Mouse (Mus musculus) embryonic facial prominence, embryonic 13.5 days (tissue): Measurements from ENCODE around the gene Syt7. TPM values are rescaled to one million over a fixed set of nuclear protein-coding genes. Genes with fewer than 3 reads are reported as not detected.

Experiments
- ATAC-seq: fragments of 200-750 bp; cut with Nextera tagmentation; 2 replicates; pipeline ENCODE4 v1.8.0; 2017; ENCODE audit warnings: low read depth; ENCODE audit not compliant: insufficient number of reproducible peaks, insufficient read depth, low FRiP score, low TSS enrichment
- H3K27ac ChIP-seq: fragments of 300-500 bp; sonication (generic); 2 replicates; pipeline ENCODE4 v1.5.1; 2015; ENCODE audit warnings: moderate library complexity, mild to moderate bottlenecking, inconsistent platforms
- H3K27me3 ChIP-seq: fragments of 300-500 bp; sonication (generic); 2 replicates; pipeline ENCODE4 v1.6.1; 2015; ENCODE audit warnings: mild to moderate bottlenecking, inconsistent platforms
- H3K36me3 ChIP-seq: fragments of 300-500 bp; sonication (generic); 2 replicates; pipeline ENCODE4 v1.6.1; 2015; ENCODE audit warnings: mild to moderate bottlenecking, inconsistent platforms
- H3K4me1 ChIP-seq: fragments of 300-500 bp; sonication (generic); 2 replicates; pipeline ENCODE4 v1.6.1; 2015; ENCODE audit warnings: inconsistent platforms
- H3K4me2 ChIP-seq: fragments of 300-500 bp; sonication (generic); 2 replicates; pipeline ENCODE4 v1.6.1; 2015; ENCODE audit warnings: moderate library complexity, mild to moderate bottlenecking, inconsistent platforms
- H3K4me3 ChIP-seq: fragments of 300-500 bp; sonication (generic); 2 replicates; pipeline ENCODE4 v1.5.1; 2015; ENCODE audit warnings: mild to moderate bottlenecking, inconsistent platforms
- H3K9ac ChIP-seq: fragments of 300-500 bp; sonication (generic); 2 replicates; pipeline ENCODE4 v1.6.1; 2015; ENCODE audit warnings: mild to moderate bottlenecking, inconsistent platforms
- H3K9me3 ChIP-seq: fragments of 300-500 bp; sonication (generic); 2 replicates; pipeline ENCODE4 v1.6.1; 2016; ENCODE audit warnings: inconsistent platforms
- WGBS: fragments of 180-500 bp; shearing (Covaris S2); methylation state at CpG from one replicate; pipeline ENCODE4 v1.1.7; 2015; ENCODE audit warnings: mixed read lengths; 5-methylcytosine and 5-hydroxymethylcytosine counted together
- polyA plus RNA-seq: library from polyadenylated mRNA; unstranded; fragments of >200 nt; fragmentation: Nextera tagmentation; extraction: Ambion mirVana; gene quantifications from 2 replicates; pipeline ENCODE4 v1.2.1, GENCODE M21; 2015

The Syt7 gene
- polyA plus RNA-seq, 1 experiment from 2014 or later, result 0.46 TPM

DNA sequence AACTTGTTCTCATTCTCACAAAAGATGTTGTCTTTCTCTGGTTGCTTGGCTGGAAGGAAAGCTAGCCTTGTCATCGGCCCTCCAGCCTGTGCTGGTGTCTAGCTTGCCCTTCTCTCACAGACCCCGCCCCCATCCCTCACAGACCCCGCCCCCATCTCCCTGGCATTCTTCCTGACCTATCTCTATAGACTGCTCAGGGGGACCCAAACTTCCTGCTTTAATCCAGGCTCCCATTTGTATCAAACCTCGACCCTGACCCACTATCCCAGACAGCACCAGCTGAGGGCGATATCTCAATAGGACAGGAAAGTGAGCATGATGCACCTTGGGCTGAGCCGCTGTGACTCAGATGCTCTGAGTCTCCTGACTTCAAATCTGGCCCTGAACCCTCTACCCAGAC lies 84.9 kb downstream of the Syt7 start:
- Histone ChIP-seq H3K36me3 (no peaks in the 10 kb centered on the region), H3K27ac (no peak overlapping the region), H3K4me1 (no peaks in the 10 kb centered on the region), H3K27me3 (peaks cover 6% of the 10 kb centered on the region; the same call in 1 of the 2 replicates), H3K4me2 (no peak overlapping the region), H3K4me3 (no peak overlapping the region), H3K9me3 (no peaks in the 10 kb centered on the region), H3K9ac (no peak overlapping the region)
- ATAC-seq, result no peak
- WGBS, result 21% methylated on average over 6 of the region's 6 CpGs

DNA sequence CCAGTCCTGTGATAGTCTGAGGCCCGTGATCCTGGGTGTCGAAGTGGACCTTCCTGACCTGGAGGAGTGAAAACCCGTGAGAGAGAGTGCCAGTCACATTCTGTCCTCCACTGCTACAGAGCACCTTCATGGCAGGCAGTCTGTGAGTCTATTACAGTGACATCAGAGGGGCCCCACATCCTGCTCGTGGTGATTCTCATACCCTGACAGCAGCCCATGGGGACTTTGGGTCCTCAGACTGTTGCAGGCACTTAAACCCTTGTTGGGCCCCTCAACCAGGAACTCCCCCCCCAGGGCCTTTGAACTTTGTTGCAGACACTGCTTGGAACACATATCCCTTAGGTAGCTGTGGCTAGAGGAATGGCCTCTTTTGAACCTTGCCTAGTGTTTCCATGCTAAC lies 90.7 kb downstream of the Syt7 start:
- H3K27me3 ChIP-seq, result no peaks in the 10 kb centered on the region
- H3K4me2 ChIP-seq, result no peak overlapping the region
- no peaks in the 10 kb centered on the region for H3K4me1 ChIP-seq
- H3K9me3 ChIP-seq, result no peaks in the 10 kb centered on the region
- no peak for ATAC-seq
- H3K9ac ChIP-seq, result no peak overlapping the region
- H3K36me3 ChIP-seq, result no peaks in the 10 kb centered on the region
- H3K27ac ChIP-seq, result no peak overlapping the region
- no peak overlapping the region for H3K4me3 ChIP-seq
- WGBS, result 55% methylated on average over 4 of the region's 4 CpGs

DNA sequence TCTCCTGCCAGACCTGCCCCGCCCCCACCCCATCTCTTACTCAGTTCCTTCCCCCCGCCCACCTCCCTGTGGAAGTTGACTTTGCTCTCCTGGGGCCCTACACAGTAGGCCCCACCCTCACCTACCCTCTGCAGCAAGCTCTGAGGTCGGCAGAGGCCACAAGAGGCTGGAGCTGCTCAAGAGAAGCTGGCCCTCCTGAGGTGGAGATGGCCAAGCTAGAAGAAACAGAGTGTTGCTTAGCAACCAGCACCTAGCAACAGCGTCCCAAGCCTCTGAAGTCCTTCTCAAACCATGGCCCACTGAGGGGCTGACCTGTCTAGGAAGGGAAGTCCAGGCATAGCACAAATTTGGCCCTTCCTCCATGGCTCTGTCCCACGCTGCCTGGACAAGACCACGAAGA lies 93.8 kb downstream of the Syt7 start, which contains the start of gene Ppp1r32:
Ppp1r32 (minus strand) TSS at position 226 of the 400 bp plus-strand sequence.
- H3K9me3 ChIP-seq, result no peaks in the 10 kb centered on the region
- H3K4me2 ChIP-seq, result no peak within 1 kb of the TSS
- H3K9ac ChIP-seq, result no peak within 1 kb of the TSS
- H3K27ac ChIP-seq, result no peak within 1 kb of the TSS
- H3K4me3 ChIP-seq, result no peak within 1 kb of the TSS
- 0 out of 2 replicates have a peak, but pooled peaks cover 2% of the 10 kb centered on the region for H3K27me3 ChIP-seq
- H3K4me1 ChIP-seq, result peaks cover 3% of the 10 kb centered on the region; the same call in 1 of the 2 replicates
- no peak for ATAC-seq
- H3K36me3 ChIP-seq, result no peaks in the 10 kb centered on the region
- 34% methylated on average over 6 of the region's 6 CpGs for WGBS

DNA sequence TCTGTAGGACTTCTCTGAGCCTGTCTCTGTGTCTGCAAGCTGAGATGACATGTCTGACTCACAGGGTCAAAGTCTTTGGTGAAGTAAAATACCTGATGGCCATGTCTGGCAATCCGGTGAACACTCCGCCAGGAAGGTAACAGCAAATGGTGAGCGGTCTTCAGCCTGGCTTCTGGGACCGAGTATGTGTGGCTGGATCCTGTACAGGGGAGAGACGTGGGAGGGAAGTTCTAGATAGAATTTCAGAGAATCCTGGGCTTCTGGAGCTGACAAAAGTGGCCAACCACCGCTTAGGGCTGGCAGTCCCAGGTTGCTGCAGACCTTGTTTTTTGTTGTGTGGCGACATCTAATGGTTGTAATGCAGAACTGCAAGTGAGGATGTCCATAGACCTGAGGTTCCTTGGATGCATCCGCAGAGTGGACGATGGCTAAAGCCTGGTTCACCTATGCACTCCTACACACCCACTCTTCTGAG lies 97.4 kb downstream of the Syt7 start:
- H3K4me1 ChIP-seq, result peaks cover 3% of the 10 kb centered on the region; the same call in 1 of the 2 replicates
- H3K4me3 ChIP-seq, result no peak overlapping the region
- H3K4me2 ChIP-seq, result no peak overlapping the region
- no peak overlapping the region for H3K27ac ChIP-seq
- H3K36me3 ChIP-seq, result no peaks in the 10 kb centered on the region
- 0 out of 2 replicates have a peak overlapping the region, but pooled peaks have one; percentile 21 for H3K9ac ChIP-seq
- H3K9me3 ChIP-seq, result no peaks in the 10 kb centered on the region
- 20% methylated on average over 9 of the region's 9 CpGs for WGBS
- 0 out of 2 replicates have a peak, but pooled peaks cover 2% of the 10 kb centered on the region for H3K27me3 ChIP-seq
- ATAC-seq, result peak; percentile 44

DNA sequence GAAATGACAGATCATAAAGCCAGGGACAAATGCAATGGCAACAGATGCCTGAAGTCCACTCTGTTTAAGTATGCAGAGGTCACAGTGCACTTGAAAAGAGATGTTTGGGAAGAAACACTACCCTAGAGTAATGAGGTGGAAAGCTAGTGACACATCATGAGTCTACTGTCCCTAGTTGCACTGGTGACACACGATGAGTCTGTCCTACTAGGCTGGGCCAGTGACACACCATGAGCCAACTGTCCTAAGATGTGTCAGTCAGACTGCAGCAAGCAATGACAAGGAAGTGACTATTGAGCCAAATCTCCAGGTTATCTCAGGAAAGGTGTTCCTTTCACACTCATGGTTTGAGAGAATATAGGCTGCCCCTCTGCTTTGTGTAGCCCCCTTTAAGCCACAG lies 106.8 kb downstream of the Syt7 start:
- WGBS, result 89% methylated on average over 1 of the region's 1 CpGs
- Histone ChIP-seq H3K27ac (no peak overlapping the region), H3K9me3 (no peaks in the 10 kb centered on the region), H3K4me2 (no peak overlapping the region), H3K36me3 (peaks cover 23% of the 10 kb centered on the region), H3K4me1 (peaks cover 3% of the 10 kb centered on the region; the same call in 1 of the 2 replicates), H3K4me3 (no peak overlapping the region), H3K9ac (no peak overlapping the region), H3K27me3 (no peaks in the 10 kb centered on the region)
- no peak for ATAC-seq

DNA sequence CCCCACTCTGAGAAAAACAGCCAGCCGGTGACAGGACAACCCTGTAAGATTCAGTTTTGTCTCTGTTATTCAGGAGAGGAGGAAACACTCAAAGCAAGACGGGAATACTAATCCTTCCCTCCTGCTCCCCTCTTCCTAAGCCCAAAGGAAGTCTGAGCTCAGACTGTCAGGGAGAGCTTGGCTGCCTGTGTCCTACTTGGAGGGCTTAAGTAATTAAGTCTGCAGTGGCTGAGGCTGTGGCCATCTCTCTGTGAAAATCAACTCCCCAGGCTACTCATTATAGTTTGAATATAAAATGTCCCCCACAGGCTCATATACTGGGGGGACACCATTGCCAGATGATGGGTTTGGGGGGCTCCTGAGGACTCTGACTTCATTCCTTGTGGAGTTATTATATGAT lies 108.1 kb downstream of the Syt7 start:
- no peak overlapping the region for H3K27ac ChIP-seq
- H3K4me3 ChIP-seq, result no peak overlapping the region
- no peak overlapping the region for H3K9ac ChIP-seq
- peaks cover 36% of the 10 kb centered on the region for H3K36me3 ChIP-seq
- ATAC-seq, result no peak
- H3K4me1 ChIP-seq, result peaks cover 3% of the 10 kb centered on the region; the same call in 1 of the 2 replicates
- WGBS, result 52% methylated on average over 2 of the region's 2 CpGs
- H3K4me2 ChIP-seq, result no peak overlapping the region
- no peaks in the 10 kb centered on the region for H3K27me3 ChIP-seq
- no peaks in the 10 kb centered on the region for H3K9me3 ChIP-seq

DNA sequence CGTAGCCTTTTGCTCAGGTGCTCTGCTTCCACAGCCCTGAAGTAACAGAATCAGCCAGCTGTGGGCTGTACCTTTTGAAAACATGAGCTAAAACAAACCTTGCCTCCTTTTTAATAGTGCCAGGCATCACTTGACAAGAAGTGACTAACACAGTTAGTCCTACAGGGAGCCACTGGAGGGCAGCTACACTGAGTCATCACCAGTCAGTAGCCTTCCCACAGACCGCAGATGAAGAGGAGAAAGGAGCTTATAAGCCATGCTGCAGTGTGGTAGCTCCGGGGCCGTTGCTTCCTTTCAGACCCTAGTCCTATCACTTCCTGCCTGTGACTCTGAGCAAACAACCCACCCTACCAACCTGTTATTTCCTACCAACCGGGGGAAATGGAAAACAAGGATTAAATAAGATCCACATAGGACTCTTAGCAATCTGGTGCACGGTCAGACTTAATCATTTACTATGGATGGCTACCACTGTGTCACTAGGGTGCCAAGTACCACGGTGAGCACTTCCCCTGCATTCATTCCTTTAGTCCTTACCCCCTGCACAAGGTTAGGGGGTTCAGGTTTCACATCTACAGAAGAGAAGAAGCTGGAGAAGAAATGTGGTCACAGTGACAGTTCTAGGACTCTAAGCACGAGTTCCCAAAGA lies 108.7 kb downstream of the Syt7 start:
- no peak overlapping the region for H3K4me2 ChIP-seq
- no peak overlapping the region for H3K27ac ChIP-seq
- H3K36me3 ChIP-seq, result peaks cover 42% of the 10 kb centered on the region
- peaks cover 3% of the 10 kb centered on the region; the same call in 1 of the 2 replicates for H3K4me1 ChIP-seq
- ATAC-seq, result no peak
- no peak overlapping the region for H3K4me3 ChIP-seq
- no peaks in the 10 kb centered on the region for H3K9me3 ChIP-seq
- no peaks in the 10 kb centered on the region for H3K27me3 ChIP-seq
- no peak overlapping the region for H3K9ac ChIP-seq
- 45% methylated on average over 8 of the region's 8 CpGs for WGBS

DNA sequence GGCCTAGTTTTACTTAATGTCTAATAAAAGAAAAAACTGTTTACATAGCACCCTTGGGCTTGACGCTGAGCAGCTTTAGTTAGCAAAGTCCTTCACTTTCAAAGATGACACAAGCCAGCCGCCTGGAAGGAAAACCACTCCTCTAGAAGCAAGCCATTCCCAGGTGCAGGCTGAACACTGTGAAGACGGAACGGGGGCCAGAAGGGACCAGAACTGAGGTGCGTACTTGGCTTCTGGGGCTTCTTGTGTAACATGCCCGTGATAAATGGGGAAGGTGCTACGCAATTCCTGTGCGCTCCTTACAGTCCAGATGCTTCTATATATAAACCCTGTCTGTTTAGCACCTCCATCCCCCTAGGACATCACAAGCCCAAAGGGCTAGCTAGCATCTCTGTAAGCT lies 111.7 kb downstream of the Syt7 start:
- no peak overlapping the region for H3K27ac ChIP-seq
- H3K4me2 ChIP-seq, result no peak overlapping the region
- no peak for ATAC-seq
- WGBS, result 91% methylated on average over 8 of the region's 8 CpGs
- H3K36me3 ChIP-seq, result peaks cover 54% of the 10 kb centered on the region
- no peak overlapping the region for H3K9ac ChIP-seq
- peaks cover 3% of the 10 kb centered on the region; the same call in 1 of the 2 replicates for H3K4me1 ChIP-seq
- H3K4me3 ChIP-seq, result no peak overlapping the region
- no peaks in the 10 kb centered on the region for H3K9me3 ChIP-seq
- H3K27me3 ChIP-seq, result no peaks in the 10 kb centered on the region

DNA sequence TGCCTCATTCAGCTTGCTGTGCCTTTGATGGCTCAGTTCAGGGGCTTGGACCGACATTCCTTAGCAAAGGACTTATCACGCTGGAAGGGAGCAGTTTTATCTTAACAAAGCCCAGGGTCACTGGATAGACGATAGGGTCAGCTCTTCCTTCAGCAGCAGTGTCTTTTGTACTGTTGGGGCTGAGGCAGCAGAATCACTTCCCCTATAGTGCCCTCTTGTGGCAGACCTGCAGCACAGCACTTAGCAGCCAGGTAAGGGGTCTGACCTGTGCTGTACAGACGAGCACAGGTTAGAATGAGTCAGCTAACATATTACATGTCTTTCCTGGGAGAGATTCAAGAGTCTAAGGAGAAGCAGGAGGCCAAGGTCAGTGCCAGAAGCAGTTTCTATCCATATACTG lies 113.7 kb downstream of the Syt7 start:
- no peaks in the 10 kb centered on the region for H3K9me3 ChIP-seq
- no peak overlapping the region for H3K9ac ChIP-seq
- no peak overlapping the region for H3K27ac ChIP-seq
- no peak overlapping the region for H3K4me3 ChIP-seq
- H3K4me2 ChIP-seq, result no peak overlapping the region
- no peak for ATAC-seq
- no peaks in the 10 kb centered on the region for H3K27me3 ChIP-seq
- peaks cover 55% of the 10 kb centered on the region for H3K36me3 ChIP-seq
- H3K4me1 ChIP-seq, result peaks cover 3% of the 10 kb centered on the region; the same call in 1 of the 2 replicates
- 15% methylated on average over 4 of the region's 4 CpGs for WGBS

Other genes with a start within 250 kb of the Syt7 start
- gene Fads1, start 206.2 kb upstream of the Syt7 start, polyA plus RNA-seq, result 93.6 and 104 TPM in 2 replicates
- 485 and 486 TPM in 2 replicates for gene Tmem258, start 185.1 kb upstream of the Syt7 start, polyA plus RNA-seq
- gene Fen1, start 184.9 kb upstream of the Syt7 start, polyA plus RNA-seq, result 69.3 and 88.1 TPM in 2 replicates
- 0.91 and 1.4 TPM in 2 replicates for gene Myrf, start 148.3 kb upstream of the Syt7 start, polyA plus RNA-seq
- gene Dagla, start 84.2 kb upstream of the Syt7 start, polyA plus RNA-seq, result 2.2 and 2.4 TPM in 2 replicates
- gene Lrrc10b, start 68.4 kb downstream of the Syt7 start, polyA plus RNA-seq, result 0.25 and 0.28 TPM in 2 replicates
- 0.27 and 0.39 TPM in 2 replicates for gene Ppp1r32, start 93.8 kb downstream of the Syt7 start, polyA plus RNA-seq
- gene Cpsf7, start 136.2 kb downstream of the Syt7 start, polyA plus RNA-seq, result 48.3 and 50.1 TPM in 2 replicates
- 59.9 and 63.5 TPM in 2 replicates for gene Sdhaf2, start 137.1 kb downstream of the Syt7 start, polyA plus RNA-seq
- gene Tmem216, start 167.1 kb downstream of the Syt7 start, polyA plus RNA-seq, result 62.9 and 63.7 TPM in 2 replicates
- gene Cyb561a3, start 188.1 kb downstream of the Syt7 start, polyA plus RNA-seq, result 18.7 and 21.8 TPM in 2 replicates
- gene Tmem138, start 188.3 kb downstream of the Syt7 start, polyA plus RNA-seq, result 38.3 and 39.1 TPM in 2 replicates
- gene Ddb1, start 216.2 kb downstream of the Syt7 start, polyA plus RNA-seq, result 355 and 368 TPM in 2 replicates
- gene Tkfc, start 216.6 kb downstream of the Syt7 start, polyA plus RNA-seq, result 16.3 and 17.0 TPM in 2 replicates
- 3.1 and 3.8 TPM in 2 replicates for gene Vwce, start 245.1 kb downstream of the Syt7 start, polyA plus RNA-seq